In genomic region chr15:13304562-13304961, GRCm38 (mm10) we compare ENCODE assay signal across 24 mouse cellular contexts.
DNase-seq lines count a peak whose midpoint lies in the region; ATAC-seq lines count a peak whose summit lies in the region.
"Had no signal": no experiment of that assay in that cellular context is flagged by ENCODE, and none has a peak within 500 bp of the region (broad histone marks: within the 10 kb centered on the region; RNA-seq: fewer than 3 reads in every experiment).

No protein-coding gene starts in this region.

- WGBS in forebrain, embryonic 15.5 days = 73% methylated on average over 6 of the region's 6 CpGs
- WGBS in forebrain, embryonic 11.5 days = 86% methylated on average over 6 of the region's 6 CpGs
- WGBS in forebrain, embryonic 16.5 days = 67% methylated on average over 6 of the region's 6 CpGs

- H3K36me3 ChIP-seq in forebrain, embryonic 15.5 days = no peaks in the 10 kb centered on the region
- no peaks in the 10 kb centered on the region for H3K36me3 ChIP-seq in forebrain, embryonic 11.5 days (ENCODE audit: control insufficient read depth, insufficient read depth, low read length)
- H3K36me3 ChIP-seq in forebrain, embryonic 16.5 days (ENCODE audit: control insufficient read depth, insufficient read depth) = no peaks in the 10 kb centered on the region
- H3K36me3 ChIP-seq: heart, embryonic 12.5 days; hindbrain, embryonic 13.5 days; limb, embryonic 12.5 days; liver, embryonic 13.5 days; neural tube, embryonic 15.5 days had no signal

- 0 out of 2 replicates have a peak, but pooled peaks cover 5% of the 10 kb centered on the region for H3K4me1 ChIP-seq in forebrain, embryonic 15.5 days
- no peaks in the 10 kb centered on the region for H3K4me1 ChIP-seq in forebrain, embryonic 11.5 days (replicated peaks; ENCODE audit: control insufficient read depth, insufficient read depth, low read length)
- H3K4me1 ChIP-seq in forebrain, embryonic 16.5 days (replicated peaks; ENCODE audit: control insufficient read depth, insufficient read depth, low read length) = peaks cover 4% of the 10 kb centered on the region
- H3K4me1 ChIP-seq: heart, embryonic 12.5 days; hindbrain, embryonic 13.5 days; limb, embryonic 12.5 days; liver, embryonic 13.5 days; neural tube, embryonic 15.5 days had no signal

- DNase-seq in forebrain, embryonic 11.5 days (ENCODE audit: low spot score) = no peak
- DNase-seq in left cerebral cortex, postnatal 14 days (ENCODE audit: low spot score in 2 of 2) = peak; percentile 12 to 51
- no peak for DNase-seq in left cerebral cortex, postnatal 4 days
- DNase-seq in cerebellum, adult 8-10 months = peak; percentile 4
- no peak for DNase-seq in kidney, postnatal 25 days
- DNase-seq in gastrocnemius, postnatal 36 days = no peak
- DNase-seq: adrenal gland, postnatal 25 days; B cell, adult 2 months; heart, postnatal 14 days; kidney, adult 8-10 months; kidney, postnatal 14 days; liver, embryonic 13.5 days; lung, embryonic 14.5 days; lung, postnatal 4 days; thymus, postnatal 14 days had no signal

- H3K9me3 ChIP-seq in forebrain, embryonic 15.5 days = no peaks in the 10 kb centered on the region
- H3K9me3 ChIP-seq in forebrain, embryonic 11.5 days (ENCODE audit: control insufficient read depth, low read length) = no peaks in the 10 kb centered on the region
- H3K9me3 ChIP-seq in forebrain, embryonic 16.5 days (ENCODE audit: control insufficient read depth, low read length) = no peaks in the 10 kb centered on the region
- H3K9me3 ChIP-seq: heart, embryonic 12.5 days; hindbrain, embryonic 13.5 days; limb, embryonic 12.5 days; liver, embryonic 13.5 days; neural tube, embryonic 15.5 days had no signal

- no peak overlapping the region for H3K4me3 ChIP-seq in forebrain, embryonic 15.5 days
- H3K4me3 ChIP-seq in forebrain, embryonic 11.5 days (ENCODE audit: low read depth, low read length) = no peak overlapping the region
- H3K4me3 ChIP-seq in forebrain, embryonic 16.5 days (replicated peaks; ENCODE audit: low read length) = no peak overlapping the region
- H3K4me3 ChIP-seq: heart, embryonic 12.5 days; hindbrain, embryonic 13.5 days; left cerebral cortex, adult 2 months; limb, embryonic 12.5 days; liver, embryonic 13.5 days; neural tube, embryonic 15.5 days had no signal

- ATAC-seq in forebrain, embryonic 15.5 days (replicated peaks) = peak; percentile 51; the same call in 1 of the 2 replicates
- ATAC-seq in forebrain, embryonic 11.5 days (replicated peaks; ENCODE audit: low FRiP score) = no peak
- peak; percentile 67 for ATAC-seq in forebrain, embryonic 16.5 days
- ATAC-seq: inflammation-experienced regulatory T-cells, adult 6 months; midbrain, embryonic 16.5 days had no signal

- no peak overlapping the region for H3K9ac ChIP-seq in forebrain, embryonic 15.5 days (replicated peaks)
- H3K9ac ChIP-seq in forebrain, embryonic 11.5 days (ENCODE audit: low read length) = no peak overlapping the region
- no peak overlapping the region for H3K9ac ChIP-seq in forebrain, embryonic 16.5 days (replicated peaks; ENCODE audit: low read depth, low read length)
- H3K9ac ChIP-seq: heart, embryonic 12.5 days; hindbrain, embryonic 13.5 days; limb, embryonic 12.5 days; liver, embryonic 13.5 days; lung, embryonic 14.5 days; neural tube, embryonic 15.5 days had no signal

- intact Hi-C loops in left cerebral cortex, postnatal 14 days (cut with DNase I) = no loop called here
- intact Hi-C loops in left cerebral cortex, postnatal 4 days (cut with DNase I) = no loop called here
- intact Hi-C loops in gastrocnemius, postnatal 36 days (cut with DNase I) = no loop called here

- H3K4me2 ChIP-seq in forebrain, embryonic 15.5 days (replicated peaks) = no peak overlapping the region
- H3K4me2 ChIP-seq in forebrain, embryonic 11.5 days (ENCODE audit: low read depth, low read length, severe bottlenecking) = no peak overlapping the region
- H3K4me2 ChIP-seq in forebrain, embryonic 16.5 days (ENCODE audit: low read length) = no peak overlapping the region
- H3K4me2 ChIP-seq: heart, embryonic 12.5 days; hindbrain, embryonic 13.5 days; limb, embryonic 12.5 days; liver, embryonic 13.5 days; lung, embryonic 14.5 days; neural tube, embryonic 15.5 days had no signal

- H3K27me3 ChIP-seq in forebrain, embryonic 15.5 days = no peaks in the 10 kb centered on the region
- H3K27me3 ChIP-seq in forebrain, embryonic 11.5 days (ENCODE audit: control insufficient read depth, insufficient read depth, low read length) = no peaks in the 10 kb centered on the region
- no peaks in the 10 kb centered on the region for H3K27me3 ChIP-seq in forebrain, embryonic 16.5 days (replicated peaks; ENCODE audit: control insufficient read depth, insufficient read depth, low read length)
- H3K27me3 ChIP-seq: heart, embryonic 12.5 days; hindbrain, embryonic 13.5 days; limb, embryonic 12.5 days; liver, embryonic 13.5 days; neural tube, embryonic 15.5 days had no signal

- no peak overlapping the region for H3K27ac ChIP-seq in forebrain, embryonic 15.5 days (replicated peaks)
- H3K27ac ChIP-seq in forebrain, embryonic 11.5 days (ENCODE audit: low read depth, low read length) = no peak overlapping the region
- H3K27ac ChIP-seq in forebrain, embryonic 16.5 days (ENCODE audit: low read length) = no peak overlapping the region
- H3K27ac ChIP-seq: hindbrain, embryonic 13.5 days; limb, embryonic 12.5 days; liver, embryonic 13.5 days; neural tube, embryonic 15.5 days had no signal

Comparison
In these comparisons a context has a peak if more than half of its experiments do, and no peak if none do; other contexts are left out.
1. DNase-seq: peak in left cerebral cortex, postnatal 14 days (2 of 2) and cerebellum, adult 8-10 months (single experiment); none in forebrain, embryonic 11.5 days (single experiment), left cerebral cortex, postnatal 4 days (single experiment), kidney, postnatal 25 days (0 of 2) and gastrocnemius, postnatal 36 days (0 of 2).